Mouse (Mus musculus) ES-E14 (cell line): ENCODE measurements around the gene Ckap2l.

Experiments used
- CHD2 ChIP-seq: IDR thresholded peaks from 2 replicates; pipeline ENCODE4 v1.6.1; 2014; ENCODE audit warnings: mild to moderate bottlenecking, low read depth, low read length, inconsistent platforms
- HCFC1 ChIP-seq: IDR thresholded peaks from 2 replicates; pipeline ENCODE4 v1.6.1; 2012; ENCODE audit warnings: low read length, inconsistent platforms, borderline replicate concordance; ENCODE audit not compliant: insufficient read depth
- MAFK ChIP-seq: IDR thresholded peaks from 2 replicates; pipeline ENCODE4 v1.6.1; 2014; ENCODE audit warnings: mild to moderate bottlenecking, low read depth, low read length, inconsistent platforms; ENCODE audit not compliant: insufficient read depth
- ZC3H11A ChIP-seq: IDR thresholded peaks from 2 replicates; pipeline ENCODE4 v1.6.1; 2012; ENCODE audit warnings: low read depth, mild to moderate bottlenecking, inconsistent platforms, low read length, borderline replicate concordance
- ZNF384 ChIP-seq: IDR thresholded peaks from 2 replicates; pipeline ENCODE4 v1.6.1; 2012; ENCODE audit warnings: low read depth, low read length, inconsistent platforms

DNA sequence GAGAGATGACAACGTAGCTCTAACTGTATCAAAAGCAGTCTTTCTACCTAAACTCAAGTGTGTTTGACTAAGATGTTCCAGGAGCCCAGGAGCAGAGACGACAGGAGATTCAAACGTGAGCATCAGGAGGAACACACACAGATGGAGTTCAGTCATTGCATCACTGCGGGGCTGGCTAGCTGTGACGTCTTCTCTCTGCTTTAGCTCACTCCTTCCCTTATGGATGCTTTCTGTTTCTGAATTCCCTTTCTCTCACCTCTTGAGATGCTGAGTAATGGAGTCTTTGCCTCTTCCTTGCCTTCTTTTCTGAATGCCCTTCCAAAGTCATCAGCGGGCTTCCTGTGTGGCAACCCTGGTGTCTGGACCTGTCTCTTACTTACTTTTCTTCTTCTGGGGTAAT lies 17.9 kb upstream of the Ckap2l start:
- TF ChIP-seq CHD2 (no peak), ZNF384 (no peak), MAFK (no peak), HCFC1 (no peak), ZC3H11A (no peak)
